19 mouse cellular contexts compared by ENCODE assay signal in the genomic region with DNA sequence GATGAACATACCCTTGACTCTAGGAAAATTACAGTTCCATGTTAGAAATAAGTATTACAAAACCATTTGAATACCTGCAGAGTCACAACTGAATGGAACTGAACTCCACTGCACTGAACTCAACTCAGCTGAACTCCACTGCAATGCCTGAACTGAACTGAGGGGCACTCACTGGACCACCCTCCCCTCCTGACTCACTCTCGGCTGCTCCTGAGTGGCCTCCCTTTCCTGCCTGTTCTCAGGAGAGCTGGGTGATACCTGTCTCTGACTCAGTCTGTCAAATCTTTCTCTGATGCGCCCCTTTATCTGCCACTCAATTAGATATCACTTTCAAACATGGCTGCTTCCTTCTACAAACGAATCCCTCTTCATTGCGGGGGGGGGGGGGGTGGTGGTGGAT. TPM values are rescaled to one million over a fixed set of nuclear protein-coding genes. Genes with fewer than 3 reads are reported as not detected.
DNase-seq lines count a peak whose midpoint lies in the region.
"Had no signal": no experiment of that assay in that cellular context is flagged by ENCODE, and none has a peak within 500 bp of the region (broad histone marks: within the 10 kb centered on the region; RNA-seq: fewer than 3 reads in every experiment).

No protein-coding gene starts in this region.

- peak; percentile 85 for DNase-seq in heart, adult 11 months
- DNase-seq in heart, adult 18-20 months, result no peak
- DNase-seq in 3T3-L1 (ENCODE audit: low read depth, low spot score), result peak; percentile 21
- peak; percentile 23 for DNase-seq in ES-CJ7 (ENCODE audit: low read depth, low spot score)
- DNase-seq in induced T-regulatory cell, adult 2 months (ENCODE audit: low read depth), result peak; percentile 22
- no peak for DNase-seq in adrenal gland, postnatal 10 days
- no peak for DNase-seq in thymus, postnatal 25 days
- no peak for DNase-seq in left cerebral cortex, adult 8-10 months (ENCODE audit: low spot score in 2 of 2)
- DNase-seq: adrenal gland, adult 8-10 months; adrenal gland, postnatal 25 days; cerebellum, adult 11 months; cerebellum, adult 8-10 months; cerebellum, adult 9-11 months; cerebellum, postnatal 36 days had no signal

RNA-seq across cellular contexts. Expression of a gene that starts 11.3 kb away (rescaled TPM):
- total RNA-seq in heart, adult 18-20 months (2021), result 100 to 1,000 TPM; 107 to 122 TPM
- total RNA-seq in adrenal gland, postnatal 10 days (2021), result 10 to 100 TPM; 43.2 to 54.1 TPM
- 10 to 100 TPM; 50.8 to 53.6 (median 51.9) TPM for total RNA-seq in left cerebral cortex, adult 8-10 months (2022)

RNA-seq across cellular contexts. Expression of a gene that starts 12.8 kb away (rescaled TPM):
- total RNA-seq in heart, adult 18-20 months (2021), result under 1 TPM; 0.39 to 0.50 TPM
- total RNA-seq in adrenal gland, postnatal 10 days (2021), result 1 to 10 TPM; 1.2 to 1.5 TPM
- total RNA-seq in left cerebral cortex, adult 8-10 months (2022), result 10 to 100 TPM; 16.5 to 18.5 (median 18.2) TPM
- total RNA-seq: common myeloid progenitor, adult 5-6 weeks had no signal

RNA-seq across cellular contexts. Expression of a gene that starts 41.2 kb away (rescaled TPM):
- not detected for total RNA-seq in heart, adult 18-20 months (2021)
- total RNA-seq in adrenal gland, postnatal 10 days (2021), result not detected
- under 1 TPM in 1 of 4 experiments, not detected in 3; 0.37 TPM for total RNA-seq in left cerebral cortex, adult 8-10 months (2022)
- total RNA-seq: adrenal gland, adult 18-20 months; adrenal gland, adult 8-10 months; adrenal gland, postnatal 25 days; adrenal gland, postnatal 4 days; common myeloid progenitor, adult 5-6 weeks; ES-E14; forebrain, postnatal 0 days had no signal

Comparison
In these comparisons a context has a peak if more than half of its experiments do, and no peak if none do; other contexts are left out.
1. DNase-seq: peak in heart, adult 11 months (single experiment), 3T3-L1 (single experiment), ES-CJ7 (single experiment) and induced T-regulatory cell, adult 2 months (single experiment); none in heart, adult 18-20 months (0 of 2), adrenal gland, postnatal 10 days (single experiment), thymus, postnatal 25 days (single experiment) and left cerebral cortex, adult 8-10 months (0 of 2).
2. RNA of a gene that starts 12.8 kb away (total RNA-seq): 16.5 to 18.5 TPM in left cerebral cortex, adult 8-10 months; 1.2 to 1.5 TPM in adrenal gland, postnatal 10 days and 0.39 to 0.50 TPM in heart, adult 18-20 months; every median in the first group is over 4 times any median in the second.